Mouse (Mus musculus) adrenal gland, postnatal 36 days (tissue): Measurements from ENCODE around the gene Skiv2l. TPM values are rescaled to one million over a fixed set of nuclear protein-coding genes. Genes with fewer than 3 reads are reported as not detected.
"Not testable (repeated sequence)": the region's sequence is repeated elsewhere in the genome, so short reads cannot be mapped to it uniquely, and the experiment has no call there.

Experiments used
- DNase-seq, 2 experiments: peaks; one replicate each; pipeline ENCODE4 v3.0.0; 2021; ENCODE audit warnings: mixed read lengths in 1 of 2
- total RNA-seq, 2 experiments: library from RNA; stranded (reverse); gene quantifications; 2 replicates each; pipeline ENCODE4 v1.2.3; 2021

Gene Skiv2l
- total RNA-seq, 2 experiments from 2014 or later = 59.5 to 59.9 TPM

- peak; percentile 55 to 76 for DNase-seq
Measured at GRCm38 (mm10) chr17:34813747-34814146, 36.3 kb downstream of the Skiv2l start.

DNA sequence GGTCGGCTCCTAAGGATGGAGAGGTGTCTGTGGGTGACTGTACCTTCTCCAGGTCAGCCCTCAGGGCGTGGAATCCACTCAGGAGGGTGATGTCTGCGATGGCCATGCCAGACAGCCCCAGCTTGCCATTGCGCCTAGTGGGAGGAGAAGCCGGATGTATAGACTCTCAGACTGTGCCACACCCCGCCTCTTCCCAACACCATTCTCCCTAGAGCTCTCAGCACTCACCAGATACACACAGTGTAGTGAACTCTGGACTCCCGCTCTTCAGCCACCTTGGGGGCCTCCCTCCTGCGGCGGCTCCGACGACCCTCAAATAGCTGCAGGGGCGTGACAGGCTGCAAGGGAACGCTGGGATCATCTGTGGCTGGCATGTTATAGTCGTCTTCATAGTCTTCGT lies 38.7 kb downstream of the Skiv2l start:
- no peak for DNase-seq

DNA sequence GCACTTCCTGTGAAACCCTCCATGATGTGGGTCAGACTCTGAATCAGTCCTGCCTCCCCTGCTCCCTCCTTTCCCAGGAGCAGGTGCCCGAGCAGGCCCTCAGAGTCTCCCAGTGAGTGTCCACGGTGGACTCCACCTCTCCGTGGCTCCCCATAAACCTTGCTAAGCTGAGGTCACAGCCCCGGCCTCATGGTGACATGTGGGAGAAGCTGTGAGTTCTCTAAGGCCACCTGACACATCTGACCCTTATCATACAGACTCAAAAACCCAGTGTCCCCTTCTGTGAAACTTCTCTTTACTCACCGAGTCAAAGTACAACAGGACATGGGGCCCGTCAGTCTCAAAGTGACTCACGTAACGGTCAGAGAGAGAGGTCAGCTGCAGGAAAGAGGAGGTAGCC lies 39.2 kb downstream of the Skiv2l start:
- peak in 1 of 2 experiments; percentile 21 for DNase-seq

GRCm38 (mm10) chr17:34810411-34810810 lies 39.6 kb downstream of the Skiv2l start:
- peak; percentile 60 to 69 for DNase-seq

DNA sequence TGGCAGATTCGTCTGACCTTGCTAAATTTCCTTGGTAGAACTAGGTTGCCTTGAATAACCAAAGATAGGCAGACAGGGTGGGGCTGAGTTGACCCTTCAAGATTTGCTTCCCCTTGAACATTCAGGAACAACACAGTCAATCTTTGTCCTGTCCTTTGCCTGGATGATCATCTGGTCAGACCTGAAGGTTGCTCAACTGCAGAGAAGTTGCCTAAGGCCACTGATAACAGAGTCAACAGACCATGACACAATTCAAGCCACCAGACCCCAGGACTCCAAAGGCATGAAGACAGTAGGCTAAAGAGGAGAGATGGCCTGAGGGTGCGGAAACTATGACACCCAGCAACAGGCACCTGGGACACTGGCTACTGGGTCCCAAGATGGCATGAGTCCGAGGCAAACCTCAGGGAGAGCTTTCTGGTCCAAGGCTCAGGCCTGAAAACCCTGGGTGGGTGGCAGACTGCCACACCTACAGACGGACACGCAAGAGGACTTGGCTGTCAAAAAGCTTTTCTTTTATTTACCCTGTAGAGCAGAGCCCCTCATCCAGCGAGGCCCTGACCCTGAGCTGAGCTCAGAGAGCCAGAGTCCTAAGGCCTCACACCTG lies 41.3 kb downstream of the Skiv2l start:
- peak in 1 of 2 experiments; percentile 31 for DNase-seq

DNA sequence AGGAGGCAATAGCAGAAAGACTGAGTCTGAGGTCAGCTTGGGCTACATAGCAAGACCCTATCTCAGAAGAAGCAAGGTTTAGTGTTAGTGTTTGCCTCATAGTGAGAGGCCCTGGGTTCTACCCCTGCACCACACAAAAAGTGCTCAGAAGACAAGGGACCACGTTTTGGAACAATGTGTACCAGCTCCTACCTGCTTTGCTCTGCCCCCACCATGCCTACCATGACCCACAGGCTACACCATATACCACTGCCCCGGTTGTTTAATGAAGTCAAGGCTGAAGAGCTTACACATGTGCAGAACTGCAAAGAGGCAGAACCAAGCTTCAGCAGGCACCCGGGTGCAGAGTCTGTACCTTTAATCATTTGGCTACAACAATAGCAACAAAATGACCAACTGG lies 42.8 kb downstream of the Skiv2l start:
- no peak for DNase-seq

GRCm38 (mm10) chr17:34804871-34805562 lies 45.0 kb downstream of the Skiv2l start:
- DNase-seq = peak; percentile 22 to 43

- peak; percentile 68 to 81 for DNase-seq
Measured at GRCm38 (mm10) chr17:34804301-34804700, 45.7 kb downstream of the Skiv2l start, which contains the start of gene Cyp21a1. Gene Cyp21a1 (minus strand): TSS chr17:34804561.

DNA sequence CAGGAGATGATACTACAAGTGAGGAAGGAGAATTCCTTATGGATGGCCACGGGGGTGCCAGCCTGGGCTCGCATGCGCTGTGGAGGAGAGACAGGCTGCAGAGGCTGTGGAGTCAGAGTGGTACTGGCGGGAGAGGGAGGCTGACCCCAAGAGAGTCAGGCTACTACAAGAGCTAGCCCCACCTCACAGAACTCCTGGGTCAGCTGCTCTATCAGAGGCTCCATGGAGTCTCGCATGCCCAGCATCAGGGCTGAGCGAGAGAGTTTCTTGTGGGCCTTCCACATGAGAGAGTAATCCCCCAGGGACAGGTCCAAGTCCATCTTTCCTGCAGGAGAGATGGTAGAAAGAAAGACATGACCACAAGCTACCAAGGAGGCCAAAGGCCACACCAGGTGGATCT lies 46.6 kb downstream of the Skiv2l start:
- DNase-seq = peak in 1 of 2 experiments; percentile 44

- peak; percentile 31 to 43 for DNase-seq
Measured at GRCm38 (mm10) chr17:34802756-34803155, 47.3 kb downstream of the Skiv2l start.

DNA sequence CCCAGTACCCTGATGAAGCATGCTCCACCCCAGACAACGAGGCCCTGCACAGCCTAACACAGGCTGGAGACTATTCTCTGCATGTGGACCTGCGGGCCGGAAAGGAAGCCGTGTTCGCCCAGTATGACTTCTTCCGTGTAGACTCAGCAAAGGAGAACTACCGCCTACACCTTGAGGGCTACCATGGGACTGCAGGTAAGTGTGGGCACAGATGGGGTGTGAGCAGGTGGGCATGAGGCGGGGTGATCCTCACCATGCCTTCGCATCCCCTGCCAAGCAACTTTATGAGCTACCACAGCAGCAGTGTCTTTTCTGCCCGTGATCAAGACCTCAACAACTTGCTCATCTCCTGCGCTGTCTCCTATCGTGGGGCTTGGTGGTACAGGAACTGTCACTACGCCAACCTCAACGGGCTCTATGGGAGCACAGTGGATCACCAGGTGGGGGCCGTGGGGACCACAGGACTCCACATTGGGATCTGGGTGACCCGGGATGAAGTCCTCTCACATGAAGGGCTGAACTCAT lies 49.2 kb downstream of the Skiv2l start:
- not testable (repeated sequence) for DNase-seq

DNA sequence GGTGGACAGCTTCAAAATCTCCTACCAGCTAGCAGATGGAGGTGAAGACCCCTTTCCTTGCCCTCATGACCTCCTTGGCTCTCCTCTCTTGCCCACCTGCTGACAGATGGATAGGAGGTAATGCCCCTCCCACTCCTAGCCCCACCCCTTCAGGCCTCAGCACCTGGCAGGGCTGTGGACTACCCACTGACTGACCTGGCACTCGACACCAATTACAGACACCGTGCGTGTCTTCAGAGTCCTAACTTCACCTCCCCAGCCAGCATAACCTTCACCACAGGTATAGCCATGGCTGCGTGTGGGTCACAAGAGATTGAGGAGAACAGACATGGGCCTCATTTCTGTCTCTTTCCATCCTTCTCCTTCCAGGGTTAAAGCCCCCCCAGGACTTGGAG lies 50.5 kb downstream of the Skiv2l start:
- peak in 1 of 2 experiments; percentile 26 for DNase-seq

DNA sequence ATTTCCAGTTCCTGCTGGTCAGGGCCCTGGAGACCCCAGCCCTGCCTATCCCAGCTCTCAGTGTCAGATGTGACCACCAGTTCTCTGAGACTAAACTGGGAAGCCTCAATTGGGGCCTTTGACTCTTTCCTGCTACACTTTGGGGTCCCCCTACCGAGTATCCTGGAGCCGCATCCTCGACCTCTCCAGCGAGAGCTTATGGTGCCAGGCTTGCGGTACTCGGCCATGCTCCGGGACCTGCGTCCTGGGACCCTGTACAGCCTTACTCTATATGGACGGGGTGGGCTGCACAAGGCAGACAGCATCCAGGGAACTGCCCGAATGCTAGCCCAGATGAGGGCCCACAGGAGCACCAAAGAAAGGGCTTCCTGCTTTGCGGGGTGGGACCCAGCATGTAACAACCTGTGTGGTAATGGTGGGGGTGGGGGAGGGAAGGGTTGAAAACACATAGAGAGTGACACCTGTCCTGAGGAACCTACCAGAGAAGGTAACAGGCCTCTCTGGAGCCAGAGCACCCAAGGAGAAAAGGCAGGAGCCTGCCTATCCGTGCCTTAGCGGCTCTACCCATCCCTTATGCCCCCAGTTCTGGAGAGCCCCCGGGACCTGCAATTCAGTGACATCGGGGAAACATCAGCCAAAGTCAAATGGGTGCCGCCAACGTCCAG lies 51.0 kb downstream of the Skiv2l start:
- DNase-seq = peak; percentile 27 to 32

DNA sequence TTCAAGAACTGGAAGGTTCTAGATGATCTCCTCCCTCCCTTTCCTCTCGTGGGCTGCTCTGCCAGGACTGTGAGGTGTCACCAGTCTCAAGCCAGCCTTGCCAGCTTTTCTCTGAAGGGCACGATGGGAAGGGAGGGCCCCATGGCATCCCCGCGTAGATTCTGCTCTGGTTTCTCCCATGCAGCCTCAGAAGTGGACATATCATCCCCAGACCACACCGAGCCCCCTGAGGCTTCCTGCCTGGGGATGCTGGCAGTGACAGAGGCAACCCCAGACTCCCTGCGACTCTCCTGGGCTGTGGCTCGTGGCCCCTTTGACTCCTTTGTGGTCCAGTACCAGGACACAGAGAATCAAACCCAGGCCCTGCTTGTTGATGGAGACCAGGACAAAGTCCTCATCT lies 51.9 kb downstream of the Skiv2l start:
- peak; percentile 49 to 63 for DNase-seq

DNA sequence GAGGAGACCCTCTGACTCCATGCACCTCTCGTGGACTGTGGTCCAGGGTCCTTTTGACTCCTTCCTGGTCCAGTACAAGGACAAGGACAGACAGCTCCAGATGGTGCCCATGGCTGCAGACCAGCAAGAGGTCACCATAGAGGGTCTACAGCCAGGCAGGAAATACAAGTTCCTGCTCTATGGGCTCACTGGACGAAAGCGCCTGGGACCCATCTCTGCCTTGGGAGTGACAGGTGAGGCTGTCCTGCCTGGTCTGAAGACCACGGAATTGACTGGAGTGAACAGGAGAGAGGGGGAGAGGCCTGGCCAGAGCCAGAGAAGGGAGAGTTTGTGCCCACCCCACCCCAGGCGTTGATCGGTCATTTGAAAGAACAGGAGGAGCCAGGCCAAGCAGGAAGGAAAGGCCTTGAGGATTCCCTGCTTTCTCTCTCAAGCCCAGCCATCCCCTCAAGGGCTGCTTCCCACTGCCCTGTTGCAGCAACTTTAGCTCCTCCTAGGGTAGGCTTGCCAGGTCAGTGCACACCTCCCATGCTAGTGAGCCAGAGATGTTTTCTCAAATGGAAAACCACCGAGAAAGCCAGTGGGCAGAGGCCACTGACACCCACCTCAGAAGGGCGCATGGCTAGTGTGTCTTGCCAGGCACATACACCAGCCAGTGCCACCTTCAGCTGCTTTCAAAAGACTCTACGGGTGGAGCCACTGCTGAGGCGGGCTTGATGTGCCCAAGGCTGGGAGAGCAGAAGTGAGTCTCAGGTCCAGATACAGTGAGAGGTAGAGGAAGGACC lies 52.6 kb downstream of the Skiv2l start:
- DNase-seq = peak; percentile 54 to 74

- DNase-seq = peak; percentile 64 to 74
Measured at GRCm38 (mm10) chr17:34796311-34797140, 53.5 kb downstream of the Skiv2l start.

DNA sequence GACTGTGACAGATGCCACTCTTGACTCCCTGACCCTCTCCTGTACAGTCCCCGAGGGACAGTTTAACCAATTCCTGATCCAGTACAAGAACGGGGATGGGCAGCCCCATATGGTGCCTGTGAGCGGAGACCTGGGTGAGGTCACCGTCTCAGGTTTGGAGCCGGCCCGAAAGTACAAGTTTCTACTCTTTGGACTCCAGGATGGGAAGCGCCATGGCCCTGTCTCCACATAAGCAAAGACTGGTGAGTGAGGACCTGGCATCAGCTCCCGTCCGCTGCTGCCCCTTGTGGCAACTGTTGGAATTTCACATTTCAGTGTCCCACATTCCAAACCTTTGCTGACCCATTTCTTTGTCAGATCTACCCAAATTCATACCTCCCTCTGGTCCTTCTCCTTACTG lies 54.4 kb downstream of the Skiv2l start:
- peak; percentile 84 to 87 for DNase-seq

GRCm38 (mm10) chr17:34795016-34795415 lies 55.0 kb downstream of the Skiv2l start:
- peak; percentile 35 to 48 for DNase-seq
